Mouse (Mus musculus): Measurements from ENCODE around the gene Cldn18.

Gene Cldn18

GRCm38 (mm10) chr9:99717134-99717533 lies at the start of gene Cldn18:
Gene Cldn18, minus strand, starts transcription at chr9:99717267.
- no peak for DNase-seq (ENCODE audit: low spot score)

- DNase-seq (ENCODE audit: low spot score), result no peak
These were observed 46.5 kb upstream of the Cldn18 start for GRCm38 (mm10) chr9:99763530-99763929.

- no peak for DNase-seq (ENCODE audit: low spot score)
These were observed 33.2 kb upstream of the Cldn18 start for GRCm38 (mm10) chr9:99750272-99750671.

GRCm38 (mm10) chr9:99748279-99748678 lies 31.2 kb upstream of the Cldn18 start:
- DNase-seq (ENCODE audit: low spot score), result no peak

- no peak for DNase-seq (ENCODE audit: low spot score)
These were observed 30.7 kb upstream of the Cldn18 start for GRCm38 (mm10) chr9:99747731-99748130.

GRCm38 (mm10) chr9:99744548-99744947 lies 27.5 kb upstream of the Cldn18 start:
- DNase-seq (ENCODE audit: low spot score), result no peak

- peak; percentile 55 for DNase-seq (ENCODE audit: low spot score)
These were observed 13.0 kb upstream of the Cldn18 start for GRCm38 (mm10) chr9:99729943-99730646.

GRCm38 (mm10) chr9:99727819-99728218 lies 10.8 kb upstream of the Cldn18 start:
- no peak for DNase-seq (ENCODE audit: low spot score)

GRCm38 (mm10) chr9:99725278-99725677 lies 8.2 kb upstream of the Cldn18 start:
- no peak for DNase-seq (ENCODE audit: low spot score)

- DNase-seq (ENCODE audit: low spot score), result no peak
These were observed 2.9 kb upstream of the Cldn18 start for GRCm38 (mm10) chr9:99720011-99720410.

GRCm38 (mm10) chr9:99710297-99710696 lies 6.8 kb downstream of the Cldn18 start:
- DNase-seq (ENCODE audit: low spot score), result no peak

GRCm38 (mm10) chr9:99709588-99710248 lies 7.3 kb downstream of the Cldn18 start:
- no peak for DNase-seq (ENCODE audit: low spot score)

GRCm38 (mm10) chr9:99707425-99708126 lies 9.5 kb downstream of the Cldn18 start:
- DNase-seq (ENCODE audit: low spot score), result no peak

- DNase-seq (ENCODE audit: low spot score), result no peak
These were observed 10.8 kb downstream of the Cldn18 start for GRCm38 (mm10) chr9:99706264-99706663.

GRCm38 (mm10) chr9:99703711-99704110 lies 13.4 kb downstream of the Cldn18 start:
- DNase-seq (ENCODE audit: low spot score), result no peak

GRCm38 (mm10) chr9:99702215-99702614 lies 14.9 kb downstream of the Cldn18 start:
- no peak for DNase-seq (ENCODE audit: low spot score)

GRCm38 (mm10) chr9:99701187-99701586 lies 15.9 kb downstream of the Cldn18 start:
- no peak for DNase-seq (ENCODE audit: low spot score)

GRCm38 (mm10) chr9:99699752-99700389 lies 17.2 kb downstream of the Cldn18 start:
- no peak for DNase-seq (ENCODE audit: low spot score)

- no peak for DNase-seq (ENCODE audit: low spot score)
These were observed 22.1 kb downstream of the Cldn18 start for GRCm38 (mm10) chr9:99694961-99695360.

GRCm38 (mm10) chr9:99690386-99690785 lies 26.7 kb downstream of the Cldn18 start:
- DNase-seq (ENCODE audit: low spot score), result no peak

GRCm38 (mm10) chr9:99689796-99690195 lies 27.3 kb downstream of the Cldn18 start:
- no peak for DNase-seq (ENCODE audit: low spot score)

GRCm38 (mm10) chr9:99685536-99686231 lies 31.4 kb downstream of the Cldn18 start:
- DNase-seq (ENCODE audit: low spot score), result no peak

Data from urinary bladder, postnatal 14 days (tissue).